Mouse (Mus musculus): Measurements from ENCODE around the gene Mark3.

DNA sequence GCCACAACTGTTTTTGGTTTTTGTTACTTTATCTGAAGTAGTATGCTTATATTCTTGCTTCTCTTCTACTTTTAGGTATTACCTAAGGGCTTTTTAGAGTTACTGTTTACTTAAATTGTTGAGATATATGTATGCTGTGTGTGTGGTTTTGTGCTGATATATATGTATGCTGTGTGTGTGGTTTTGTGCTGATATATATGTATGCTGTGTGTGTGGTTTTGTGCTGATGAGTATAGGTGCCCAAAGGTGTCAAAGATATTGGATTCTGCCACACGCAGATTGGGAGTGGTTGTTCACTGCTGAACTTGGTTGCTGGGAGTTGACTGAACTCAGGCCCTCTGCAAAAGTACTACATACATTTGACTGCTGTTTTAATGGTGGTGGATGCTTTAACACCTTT lies 24.6 kb downstream of the Mark3 start:
- TF ChIP-seq CTCF (IDR thresholded peaks at IDR 0.05) = no peak
- TF ChIP-seq EP300 (IDR thresholded peaks at IDR 0.05) = no peak
